Mouse (Mus musculus) liver, postnatal 0 days (tissue): ENCODE data around the gene Wdr46. TPM values are rescaled to one million over a fixed set of nuclear protein-coding genes. Genes with fewer than 3 reads are reported as not detected.

ENCODE experiments used
- ATAC-seq: fragments of 200-750 bp; cut with Nextera tagmentation; 2 replicates; pipeline ENCODE4 v1.8.0; 2017; ENCODE audit warnings: mild to moderate bottlenecking, moderate library complexity
- DNase-seq: peaks from one replicate; pipeline ENCODE4 v3.0.0-alpha.2; 2016
- H3K27ac ChIP-seq: fragments of 300-500 bp; sonication (generic); 2 replicates; pipeline ENCODE4 v1.5.1; 2014; ENCODE audit warnings: antibody characterized with exemption, moderate library complexity, mild to moderate bottlenecking, low read depth
- H3K27me3 ChIP-seq: fragments of 300-500 bp; sonication (generic); 2 replicates; pipeline ENCODE4 v1.6.1; 2014; ENCODE audit warnings: low read length, control low read depth, mixed read lengths; ENCODE audit not compliant: insufficient read depth
- H3K36me3 ChIP-seq: fragments of 300-500 bp; sonication (generic); replicated peaks from 2 replicates; pipeline ENCODE4 v1.6.1; 2014; ENCODE audit warnings: mild to moderate bottlenecking, control low read depth, low read length, moderate library complexity, mixed read lengths; ENCODE audit not compliant: insufficient read depth
- H3K4me1 ChIP-seq: fragments of 300-500 bp; sonication (generic); 2 replicates; pipeline ENCODE4 v1.6.1; 2014; ENCODE audit warnings: antibody characterized with exemption, mild to moderate bottlenecking, control low read depth; ENCODE audit not compliant: insufficient read depth
- H3K4me2 ChIP-seq: fragments of 300-500 bp; sonication (generic); 2 replicates; pipeline ENCODE4 v1.6.1; 2014; ENCODE audit warnings: low read depth, mild to moderate bottlenecking, low read length, moderate library complexity, mixed read lengths
- H3K4me3 ChIP-seq: fragments of 300-500 bp; sonication (generic); 2 replicates; pipeline ENCODE4 v1.5.1; 2014; ENCODE audit warnings: low read depth, low read length
- H3K9ac ChIP-seq: fragments of 300-500 bp; sonication (generic); replicated peaks from 2 replicates; pipeline ENCODE4 v1.6.1; 2014; ENCODE audit warnings: mild to moderate bottlenecking, moderate library complexity
- H3K9me3 ChIP-seq: fragments of 300-500 bp; sonication (generic); 2 replicates; pipeline ENCODE4 v1.6.1; 2016; ENCODE audit warnings: mild to moderate bottlenecking, control low read depth, low read length, mixed read lengths
- CTCF ChIP-seq: sonication (generic); IDR thresholded peaks from 2 replicates; pipeline ENCODE4 v1.5.1; 2016; ENCODE audit warnings: antibody characterized with exemption, low read depth
- EP300 ChIP-seq: IDR thresholded peaks from 2 replicates; pipeline ENCODE4 v1.6.1; 2016; ENCODE audit warnings: antibody characterized with exemption, low read depth, mild to moderate bottlenecking
- WGBS: fragments of 180-500 bp; shearing (Covaris S2); extraction: QIAGEN DNeasy Blood & Tissue Kit; methylation state at CpG from one replicate; pipeline ENCODE4 v1.1.7; 2014; ENCODE audit not compliant: insufficient replicate concordance; 5-methylcytosine and 5-hydroxymethylcytosine counted together
- polyA plus RNA-seq: library from polyadenylated mRNA; unstranded; fragments of >200 nt; fragmentation: Nextera tagmentation; extraction: Ambion mirVana; gene quantifications from 2 replicates; pipeline ENCODE4 v1.2.1, GENCODE M21; 2015

Wdr46 gene
- polyA plus RNA-seq, 1 experiment from 2014 or later: 12.7 TPM

DNA sequence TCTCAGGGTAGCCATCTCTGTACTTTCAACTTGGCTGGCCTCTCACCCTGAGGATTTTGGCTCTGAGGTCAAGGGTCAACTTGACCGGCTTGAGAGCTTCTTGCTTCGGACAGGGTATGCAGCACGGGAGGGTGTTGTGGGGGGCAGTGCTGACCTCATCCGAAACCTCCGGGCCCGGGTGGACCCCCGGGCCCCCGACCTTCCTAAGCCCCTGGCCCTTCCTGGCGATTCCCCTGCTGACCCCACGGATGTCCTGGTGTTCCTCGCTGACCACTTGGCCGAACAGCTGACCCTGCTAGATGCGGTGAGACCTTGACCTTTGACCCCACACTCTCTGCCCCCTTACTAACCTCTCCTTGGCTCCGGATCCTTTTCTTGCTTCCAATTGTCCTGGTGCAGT is 8.0 kb upstream of the Wdr46 start:
- H3K4me3 ChIP-seq: no peak overlapping the region
- no peaks in the 10 kb centered on the region for H3K27me3 ChIP-seq
- H3K36me3 ChIP-seq: peaks cover 31% of the 10 kb centered on the region
- no peak overlapping the region for H3K9ac ChIP-seq
- no peak overlapping the region for H3K27ac ChIP-seq
- TF ChIP-seq EP300 (no peak), CTCF (no peak)
- DNase-seq (no peak), ATAC-seq (no peak)
- H3K4me1 ChIP-seq: peaks cover 11% of the 10 kb centered on the region
- whole genome bisulfite sequencing: 80% methylated on average over 14 of the region's 14 CpGs
- H3K4me2 ChIP-seq: no peak overlapping the region
- H3K9me3 ChIP-seq: no peaks in the 10 kb centered on the region

DNA sequence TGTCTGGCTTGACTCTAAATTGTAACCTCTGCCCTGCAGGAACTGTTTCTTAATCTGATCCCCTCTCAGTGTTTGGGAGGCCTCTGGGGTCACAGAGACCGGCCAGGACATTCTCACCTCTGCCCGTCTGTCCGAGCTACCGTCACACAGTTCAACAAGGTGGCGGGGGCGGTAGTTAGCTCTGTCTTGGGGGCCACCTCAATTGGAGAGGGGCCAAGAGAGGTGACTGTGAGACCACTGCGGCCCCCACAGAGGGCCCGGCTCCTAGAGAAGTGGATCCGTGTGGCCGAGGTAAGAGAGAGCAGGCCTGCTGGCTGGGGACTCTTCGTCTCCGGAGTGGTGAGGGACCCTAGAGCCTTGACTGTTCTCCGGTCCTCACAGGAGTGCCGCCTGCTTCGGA is 7.5 kb upstream of the Wdr46 start:
- Histone ChIP-seq H3K27ac (no peak overlapping the region), H3K9me3 (no peaks in the 10 kb centered on the region), H3K4me2 (no peak overlapping the region), H3K4me3 (no peak overlapping the region), H3K4me1 (peaks cover 11% of the 10 kb centered on the region), H3K9ac (no peak overlapping the region), H3K27me3 (no peaks in the 10 kb centered on the region), H3K36me3 (peaks cover 25% of the 10 kb centered on the region)
- DNase-seq: no peak
- 83% methylated on average over 15 of the region's 15 CpGs for WGBS
- TF ChIP-seq EP300: no peak
- no peak for TF ChIP-seq CTCF
- ATAC-seq: no peak

DNA sequence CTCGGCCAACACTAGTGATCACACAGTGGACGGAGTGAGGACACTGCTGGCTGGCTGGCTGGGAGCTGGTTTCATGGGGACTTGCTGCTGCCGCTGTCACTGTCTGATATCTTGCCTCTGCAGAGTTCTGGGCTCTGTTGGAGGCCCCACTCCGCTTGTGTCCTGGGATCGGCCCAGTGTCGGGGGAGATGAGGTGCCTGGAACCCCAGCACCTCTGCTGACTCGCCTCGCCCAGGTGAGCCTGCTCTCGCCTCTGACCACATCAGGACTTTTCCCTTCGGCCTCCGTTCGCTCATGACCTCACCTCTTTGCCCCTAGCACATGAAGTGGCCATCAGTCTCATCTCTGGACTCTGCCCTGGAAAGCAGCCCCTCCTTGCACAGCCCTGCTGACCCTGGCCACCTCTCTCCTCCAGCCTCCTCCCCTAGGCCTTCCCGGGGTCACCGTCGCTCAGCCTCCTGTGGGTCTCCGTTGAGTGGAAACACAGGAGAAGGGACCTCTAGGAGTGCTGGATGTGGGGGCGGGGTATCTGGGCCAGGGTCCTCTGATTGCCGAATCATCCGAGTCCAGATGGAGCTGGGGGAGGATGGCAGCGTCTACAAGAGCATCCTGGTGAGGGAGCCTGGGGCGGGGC is 4.9 kb upstream of the Wdr46 start:
- H3K36me3 ChIP-seq: peaks cover 24% of the 10 kb centered on the region
- no peak overlapping the region for H3K9ac ChIP-seq
- DNase-seq (no peak), ATAC-seq (no peak)
- 79% methylated on average over 21 of the region's 21 CpGs for WGBS
- H3K4me2 ChIP-seq: no peak overlapping the region
- no peak overlapping the region for H3K27ac ChIP-seq
- no peak overlapping the region for H3K4me3 ChIP-seq
- H3K9me3 ChIP-seq: no peaks in the 10 kb centered on the region
- H3K4me1 ChIP-seq: peaks cover 19% of the 10 kb centered on the region
- TF ChIP-seq EP300 (no peak), CTCF (no peak)
- no peaks in the 10 kb centered on the region for H3K27me3 ChIP-seq

DNA sequence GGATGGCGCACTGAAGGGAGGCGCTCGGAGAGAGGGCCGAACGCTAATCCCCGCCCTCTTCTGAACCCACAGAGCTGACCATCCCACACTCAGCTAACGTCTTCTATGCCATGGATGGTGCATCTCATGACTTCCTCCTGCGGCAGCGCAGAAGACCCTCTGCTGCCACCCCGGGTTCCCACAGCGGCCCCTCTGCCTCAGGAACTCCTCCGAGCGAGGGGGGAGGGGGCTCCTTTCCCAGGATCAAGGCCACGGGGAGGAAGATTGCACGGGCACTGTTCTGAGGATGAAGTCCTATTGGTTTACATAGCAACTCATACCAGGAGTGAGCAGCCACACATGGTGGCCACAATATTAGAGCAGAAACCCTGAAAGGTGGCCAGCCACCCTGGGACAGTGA is 3.5 kb upstream of the Wdr46 start:
- no peak overlapping the region for H3K4me3 ChIP-seq
- no peak overlapping the region for H3K9ac ChIP-seq
- ATAC-seq (no peak), DNase-seq (no peak)
- H3K36me3 ChIP-seq: peaks cover 24% of the 10 kb centered on the region
- H3K9me3 ChIP-seq: no peaks in the 10 kb centered on the region
- TF ChIP-seq EP300: no peak
- H3K27ac ChIP-seq: no peak overlapping the region
- WGBS: 84% methylated on average over 15 of the region's 15 CpGs
- no peaks in the 10 kb centered on the region for H3K27me3 ChIP-seq
- peaks cover 24% of the 10 kb centered on the region for H3K4me1 ChIP-seq
- H3K4me2 ChIP-seq: no peak overlapping the region

DNA sequence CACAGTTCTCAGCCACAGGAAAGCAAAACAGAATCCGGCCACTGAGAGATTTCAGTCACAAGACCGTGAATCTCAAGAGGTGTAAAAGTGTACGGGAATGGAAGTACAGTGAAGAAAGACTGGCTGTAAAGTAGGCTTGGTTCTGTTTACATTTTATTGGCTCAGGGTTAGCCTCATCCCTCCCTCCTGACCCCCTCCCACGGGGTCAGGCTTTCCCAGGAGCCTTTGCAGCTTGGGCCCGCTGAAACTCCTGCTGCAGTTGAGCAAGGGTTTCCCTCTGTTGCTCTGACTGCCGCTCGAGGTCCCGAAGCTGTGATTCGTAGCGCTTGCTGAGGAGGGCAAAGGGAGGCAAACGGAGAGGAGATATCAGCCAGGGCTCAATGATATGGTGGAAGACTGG is 1.7 kb upstream of the Wdr46 start:
- DNase-seq: no peak
- H3K36me3 ChIP-seq: peaks cover 18% of the 10 kb centered on the region
- H3K4me3 ChIP-seq: no peak overlapping the region; the same call in 1 of the 2 replicates
- H3K4me1 ChIP-seq: peaks cover 21% of the 10 kb centered on the region
- H3K27me3 ChIP-seq: no peaks in the 10 kb centered on the region
- H3K27ac ChIP-seq: 0 out of 2 replicates have a peak overlapping the region, but pooled peaks have one; percentile 11
- no peaks in the 10 kb centered on the region for H3K9me3 ChIP-seq
- WGBS: 58% methylated on average over 11 of the region's 11 CpGs
- peak overlapping the region; percentile 79 for H3K9ac ChIP-seq
- no peak for ATAC-seq
- no peak for TF ChIP-seq CTCF
- TF ChIP-seq EP300: no peak
- peak overlapping the region; percentile 96 for H3K4me2 ChIP-seq

DNA sequence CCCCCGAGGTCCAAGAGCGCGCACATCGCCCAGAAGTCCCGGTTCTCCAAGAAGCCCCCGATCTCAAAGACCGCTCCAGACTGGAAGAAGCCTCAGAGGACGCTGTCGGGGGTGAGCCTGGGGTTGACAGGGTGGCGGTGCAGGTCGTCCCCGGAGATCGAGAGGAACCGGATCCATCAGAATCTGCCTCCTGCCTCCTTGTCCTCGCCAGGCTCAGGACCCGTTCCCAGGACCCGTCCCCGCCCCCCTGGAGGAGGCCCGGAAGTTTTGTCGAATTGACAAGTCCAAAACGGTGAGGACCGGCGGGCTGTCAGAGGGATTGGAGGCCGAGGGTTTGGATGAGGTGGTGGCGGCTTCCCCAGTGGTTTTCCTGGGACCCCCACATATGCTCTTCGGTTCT is 521 bp downstream of the Wdr46 start:
- 0 out of 2 replicates have a peak overlapping the region, but pooled peaks have one; percentile 70 for H3K27ac ChIP-seq
- peaks cover 16% of the 10 kb centered on the region for H3K36me3 ChIP-seq
- no peaks in the 10 kb centered on the region for H3K9me3 ChIP-seq
- peak overlapping the region; percentile 84 for H3K4me3 ChIP-seq
- no peaks in the 10 kb centered on the region for H3K27me3 ChIP-seq
- TF ChIP-seq EP300 (no peak), CTCF (no peak)
- peak overlapping the region; percentile 96 for H3K4me2 ChIP-seq
- H3K9ac ChIP-seq: peak overlapping the region; percentile 79
- 0 out of 2 replicates have a peak, but pooled peaks have one; percentile 1 for ATAC-seq
- WGBS: under 1% methylated on average over 26 of the region's 26 CpGs
- peaks cover 21% of the 10 kb centered on the region for H3K4me1 ChIP-seq
- peak; percentile 64 for DNase-seq

DNA sequence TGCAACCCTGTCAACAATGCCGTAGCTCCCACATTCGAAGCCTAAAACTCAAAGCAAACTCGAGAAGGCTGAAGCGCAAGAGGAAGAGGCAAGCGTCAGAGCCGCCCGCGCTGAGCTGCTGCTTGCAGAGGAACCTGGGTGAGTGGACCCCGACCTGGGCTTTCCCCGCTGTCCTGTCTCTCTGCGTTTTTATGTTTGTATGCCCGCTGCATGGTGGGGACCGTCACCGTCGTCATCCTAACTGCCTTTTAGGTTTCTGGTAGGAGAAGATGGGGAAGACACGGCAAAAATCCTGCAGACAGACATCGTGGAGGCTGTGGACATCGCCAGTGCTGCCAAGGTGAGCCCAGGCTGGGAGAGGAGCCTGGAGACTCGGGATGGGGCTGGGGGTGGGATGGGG is 921 bp downstream of the Wdr46 start:
- 38% methylated on average over 19 of the region's 19 CpGs for WGBS
- no peak for TF ChIP-seq CTCF
- TF ChIP-seq EP300: no peak
- H3K4me3 ChIP-seq: peak overlapping the region; percentile 84
- peaks cover 14% of the 10 kb centered on the region for H3K36me3 ChIP-seq
- no peak overlapping the region for H3K27ac ChIP-seq
- DNase-seq (no peak), ATAC-seq (no peak)
- H3K9me3 ChIP-seq: no peaks in the 10 kb centered on the region
- no peaks in the 10 kb centered on the region for H3K27me3 ChIP-seq
- H3K4me2 ChIP-seq: peak overlapping the region; percentile 96
- H3K4me1 ChIP-seq: peaks cover 21% of the 10 kb centered on the region
- peak overlapping the region; percentile 79 for H3K9ac ChIP-seq
